Mouse (Mus musculus) gastrocnemius, postnatal 14 days (tissue): Measurements from ENCODE around the gene Dnmbp. TPM values are rescaled to one million over a fixed set of nuclear protein-coding genes. Genes with fewer than 3 reads are reported as not detected.
A peak's percentile ranks its signal among the peaks of the same experiment; 100 is the strongest.

ENCODE experiments used
- DNase-seq: peaks from one replicate; pipeline ENCODE4 v3.0.0; 2021; ENCODE audit warnings: mixed read lengths
- intact Hi-C: fragments of 180-260 bp; cut with DNase I; formaldehyde crosslinking; loops from one replicate; pipeline ENCODE4 v1.15.1; 2025; ENCODE audit warnings: low total_unique reads
- long read RNA-seq, 2 experiments: library from polyadenylated mRNA; stranded (forward); transcript quantifications; one replicate each; pipeline ENCODE4 v2.0.0; 2021
- total RNA-seq, 2 experiments: library from RNA; stranded (reverse); gene quantifications; 2 replicates each; pipeline ENCODE4 v1.2.3; 2021

The Dnmbp gene
- total RNA-seq = 10 to 100 TPM in 1 of 2 experiments, 1 to 10 TPM in 1; 8.4 to 11.8 TPM
- long read RNA-seq, experiment 1, partial matches to known transcripts = 2 of 2 reads
- long read RNA-seq, experiment 1, other reads (novel, unspliced or antisense) = 0 of 2 reads
- long read RNA-seq, experiment 2, partial matches to known transcripts = 1 of 1 reads
- long read RNA-seq, experiment 2, other reads (novel, unspliced or antisense) = 0 of 1 reads

DNA sequence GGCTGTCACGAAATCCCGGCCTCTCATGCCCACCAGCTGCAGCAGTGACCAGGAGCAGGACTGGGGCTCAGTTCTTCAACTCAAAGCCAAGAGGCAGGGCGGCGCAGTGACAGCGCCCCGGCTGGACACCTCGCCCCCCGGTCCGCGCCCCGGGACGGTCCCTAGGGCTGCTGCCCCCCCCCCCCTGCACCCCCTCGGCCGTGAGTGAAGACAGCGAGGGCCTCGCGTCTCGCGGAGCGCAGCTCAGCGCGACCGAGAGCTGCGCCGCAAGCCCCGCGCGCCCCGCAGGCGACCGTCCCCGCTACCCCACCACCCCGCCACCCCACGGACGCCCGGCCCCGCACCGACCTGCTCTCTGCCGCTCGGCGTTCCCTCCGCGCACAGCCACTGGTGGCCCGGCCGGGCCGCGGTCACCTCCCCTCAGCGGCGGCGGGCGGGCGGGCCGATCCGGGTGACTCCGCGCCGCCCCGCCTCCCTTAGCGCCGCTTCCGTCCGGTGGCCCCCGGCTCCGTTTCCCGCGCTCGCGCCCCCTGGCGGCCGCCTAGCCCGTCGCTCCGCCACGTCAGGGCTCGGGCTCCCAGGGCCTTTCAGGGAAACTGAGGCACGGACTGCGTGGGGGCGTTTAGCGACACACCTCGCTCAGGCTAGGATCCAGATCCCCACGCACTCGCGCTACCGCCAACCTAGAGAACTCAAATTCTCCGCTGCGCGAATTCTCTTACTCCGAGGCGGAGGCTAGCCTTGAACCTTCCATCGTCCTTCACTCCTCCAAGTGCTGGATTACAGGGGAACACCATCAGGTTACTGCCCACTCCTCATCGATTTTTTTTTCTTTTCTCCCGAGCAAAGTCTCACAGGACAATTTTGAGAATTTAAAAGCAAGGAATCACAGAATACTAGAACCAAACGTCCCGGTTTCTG is at the start of gene Dnmbp:
Gene Dnmbp, minus strand, starts transcription at position 423 of the 921 bp plus-strand sequence.
- DNase-seq = peak; percentile 91
- intact Hi-C loops = loop anchor here (5.0 kb wide), 1 partner anchor 108 kb away; no protein-coding TSS in a partner anchor

DNA sequence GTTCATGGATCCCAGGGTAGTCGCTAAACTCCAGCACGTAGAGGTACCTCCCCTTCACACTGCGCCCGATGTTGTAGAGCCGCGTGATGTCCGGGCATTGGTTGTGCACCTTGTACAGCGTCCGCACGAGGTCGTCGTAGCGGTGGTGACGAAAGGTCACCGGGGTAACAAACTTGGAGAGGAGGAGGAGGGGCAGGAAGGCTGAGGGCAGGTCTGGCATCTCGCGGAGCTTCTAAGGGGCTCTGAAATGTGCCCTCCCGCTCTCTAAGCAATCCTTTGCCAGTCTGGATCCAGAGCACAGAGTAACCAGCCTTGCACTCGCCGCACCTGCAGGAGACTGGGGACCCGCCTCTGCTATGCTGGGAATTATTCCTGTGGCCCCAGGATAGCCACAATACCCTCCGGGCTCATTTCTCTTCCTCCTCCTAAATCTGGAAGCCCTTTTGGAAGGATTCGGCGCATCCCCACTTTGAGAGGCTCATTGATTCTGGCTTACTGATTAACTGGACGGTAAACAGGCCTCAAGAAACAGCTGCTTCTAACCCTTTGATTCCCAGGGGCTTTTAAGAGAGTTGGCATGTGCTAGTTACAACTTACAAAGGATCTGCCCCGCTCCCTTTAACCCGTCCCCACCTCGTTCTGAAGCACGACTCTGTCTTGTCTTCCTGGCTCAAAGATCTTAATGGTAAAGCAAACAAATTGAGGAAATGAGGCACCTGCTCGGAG is 46.2 kb upstream of the Dnmbp start, which contains the start of gene Cpn1:
Gene Cpn1, minus strand, starts transcription at position 488 of the 726 bp plus-strand sequence.
- intact Hi-C loops = no loop called here
- DNase-seq = no peak

DNA sequence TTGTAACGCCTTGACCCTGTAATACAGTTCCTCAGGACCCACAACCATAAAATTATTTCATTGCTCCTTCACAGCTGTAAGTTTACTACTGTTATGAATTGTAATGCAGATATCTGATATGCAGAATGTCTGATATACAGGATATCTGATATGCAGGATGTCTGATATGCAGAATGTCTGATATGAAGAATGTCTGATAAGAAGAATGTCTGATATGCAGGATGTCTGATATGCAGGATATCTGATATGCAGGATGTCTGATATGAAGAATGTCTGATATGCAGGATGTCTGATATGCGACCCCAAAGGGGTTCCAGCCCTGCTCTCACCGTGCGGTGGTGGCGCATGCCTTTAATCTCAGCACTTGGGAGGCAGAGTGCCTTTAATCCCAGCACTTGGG is 42.0 kb upstream of the Dnmbp start:
- no peak for DNase-seq
- intact Hi-C loops = no loop called here

DNA sequence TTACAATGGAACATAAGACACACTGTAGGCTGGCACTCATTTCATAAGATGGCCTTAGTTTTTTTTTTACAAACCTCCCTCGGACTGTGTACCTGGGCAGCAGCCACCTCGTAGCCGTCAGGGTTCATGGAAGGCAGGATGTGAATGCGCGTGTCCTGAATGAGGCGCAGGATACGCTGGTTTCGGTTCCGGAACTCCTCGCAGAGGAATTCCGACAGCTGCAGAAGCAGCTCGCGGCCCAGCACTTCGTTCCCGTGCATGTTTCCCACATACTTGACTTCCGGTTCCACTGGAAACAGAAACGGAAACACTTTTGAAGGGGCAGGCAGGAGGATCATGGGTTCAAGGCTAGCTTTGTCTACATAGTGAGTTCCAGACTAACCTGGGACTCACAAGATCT is 40.7 kb upstream of the Dnmbp start:
- no peak for DNase-seq

DNA sequence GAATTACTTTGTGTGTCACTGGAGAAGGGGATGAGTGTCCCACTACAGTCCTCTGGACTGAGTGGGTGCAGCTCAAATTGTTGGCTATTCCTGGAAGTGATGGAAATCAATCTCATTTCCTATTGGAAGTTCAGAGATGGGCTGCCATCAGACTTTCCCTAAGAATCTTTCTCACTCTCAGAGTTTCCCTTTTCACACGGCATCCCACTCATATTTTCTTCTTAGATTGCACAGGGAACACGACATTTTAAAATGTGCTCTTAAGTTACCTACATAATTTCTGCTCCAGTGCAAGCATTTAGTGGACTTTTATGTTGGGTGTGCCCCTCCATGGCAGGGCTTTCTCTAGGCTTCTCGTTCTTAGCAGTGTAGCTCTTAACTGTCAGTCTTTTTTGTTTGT is 37.8 kb upstream of the Dnmbp start:
- no peak for DNase-seq
- intact Hi-C loops = no loop called here

More for the DNA sequence above, 40.7 kb upstream of the Dnmbp start:
- intact Hi-C loops = no loop called here

DNA sequence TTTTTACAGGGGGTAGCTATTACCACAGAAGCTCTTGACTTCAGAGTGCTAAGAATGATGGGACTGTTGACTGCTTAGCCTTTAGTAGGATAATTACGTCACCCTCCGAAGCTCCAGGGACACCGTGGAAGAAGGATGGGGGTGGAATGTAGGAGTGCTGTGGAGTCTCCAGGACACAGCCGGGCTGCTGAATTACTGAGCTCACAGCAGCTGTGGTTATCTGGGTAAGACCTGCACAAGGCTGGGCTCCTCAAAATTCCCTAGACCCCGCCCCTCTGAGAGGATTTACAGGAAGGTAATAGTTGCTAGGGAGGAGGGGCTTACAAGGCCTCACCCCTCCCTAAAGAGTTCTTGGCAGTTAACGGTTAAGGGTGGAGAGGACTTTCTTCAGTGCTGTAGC is 36.7 kb upstream of the Dnmbp start:
- DNase-seq = no peak

DNA sequence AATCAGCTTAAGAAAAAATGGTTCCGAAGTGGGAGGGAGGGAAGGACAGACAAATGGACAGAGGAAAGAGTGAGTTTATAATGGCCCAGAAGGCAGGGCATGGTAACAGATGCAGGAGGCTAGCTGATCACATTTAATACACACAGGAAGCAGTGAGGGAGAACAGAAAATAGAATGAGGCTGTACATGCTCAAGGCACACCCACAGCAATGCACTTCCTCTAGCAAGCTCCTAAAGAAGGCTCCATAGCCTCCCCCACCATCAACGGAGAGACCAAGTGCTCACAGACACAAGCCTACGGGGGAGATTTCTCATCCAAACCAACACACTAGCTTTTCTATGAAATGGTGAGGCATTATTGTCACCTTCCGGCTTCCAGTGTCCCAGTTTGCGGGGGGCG is 34.2 kb upstream of the Dnmbp start:
- no peak for DNase-seq
- intact Hi-C loops = no loop called here

More for the DNA sequence above, 36.7 kb upstream of the Dnmbp start:
- intact Hi-C loops = no loop called here

DNA sequence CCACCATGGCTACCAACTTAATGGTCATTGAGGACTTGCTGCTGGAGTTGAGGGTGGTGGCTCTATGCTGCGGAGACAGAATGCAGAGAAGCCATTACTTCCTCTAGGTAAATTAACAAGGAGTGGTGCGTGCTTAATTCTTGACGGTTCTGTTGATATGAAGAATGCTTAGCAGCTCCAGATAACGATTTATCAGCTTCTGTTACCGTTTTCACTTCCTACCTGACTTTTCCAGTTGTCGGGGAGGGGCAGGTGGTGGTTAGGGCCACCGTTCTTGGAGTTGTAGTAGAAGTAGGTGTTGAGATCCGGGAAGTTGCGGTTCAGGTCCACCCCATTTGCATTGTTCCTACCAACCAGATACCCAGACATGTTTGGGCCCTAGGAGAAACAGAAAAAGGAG is 33.7 kb upstream of the Dnmbp start:
- DNase-seq = no peak
- intact Hi-C loops = no loop called here

DNA sequence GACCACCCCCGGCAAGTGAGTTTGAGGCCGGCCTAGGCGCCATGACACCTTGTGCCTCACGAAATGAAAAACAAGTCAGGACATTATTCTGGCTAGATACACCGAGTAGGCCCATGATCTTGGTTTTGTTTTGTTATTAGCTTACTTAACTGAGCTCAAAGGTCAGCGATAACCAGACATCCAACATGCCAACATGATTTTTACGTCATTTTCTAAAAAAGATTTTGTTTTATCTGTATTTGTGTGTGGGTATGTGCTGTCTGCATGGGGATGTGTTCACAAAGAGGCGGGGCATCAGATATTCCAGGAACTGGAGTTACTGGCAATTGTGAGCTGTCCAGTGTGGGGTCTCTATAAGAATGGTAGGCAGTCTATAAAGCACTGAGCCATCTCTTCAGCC is 32.1 kb upstream of the Dnmbp start:
- no peak for DNase-seq
- intact Hi-C loops = no loop called here

DNA sequence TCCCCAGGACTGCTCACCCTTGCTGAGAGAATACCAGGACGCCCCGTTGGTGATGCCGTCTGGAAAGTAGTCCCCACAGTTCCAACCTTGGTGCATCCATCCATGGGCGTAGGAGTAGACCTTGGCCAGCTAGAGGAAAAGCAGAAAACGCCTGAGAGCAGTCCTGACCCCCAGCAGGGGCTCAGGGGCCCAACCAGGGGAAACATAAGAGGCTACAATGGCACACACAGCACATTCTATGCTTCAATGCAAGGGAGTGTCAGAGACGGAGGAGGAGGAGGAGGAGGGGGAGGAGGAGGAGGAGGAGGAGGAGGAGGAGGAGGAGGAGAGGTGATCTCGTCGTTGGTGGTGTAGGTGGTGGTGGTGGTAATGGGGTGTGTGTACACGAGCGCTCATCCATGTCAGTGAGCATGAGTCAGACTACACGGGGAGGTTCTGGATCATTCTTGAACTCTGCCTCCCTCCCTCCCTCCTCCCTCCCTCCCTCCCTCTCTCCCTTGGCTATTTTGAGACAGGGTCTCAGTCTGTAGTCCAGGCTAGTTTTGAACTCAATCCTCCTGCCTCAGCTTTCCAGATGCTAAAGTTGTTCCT is 28.5 kb upstream of the Dnmbp start:
- DNase-seq = no peak
- intact Hi-C loops = no loop called here

DNA sequence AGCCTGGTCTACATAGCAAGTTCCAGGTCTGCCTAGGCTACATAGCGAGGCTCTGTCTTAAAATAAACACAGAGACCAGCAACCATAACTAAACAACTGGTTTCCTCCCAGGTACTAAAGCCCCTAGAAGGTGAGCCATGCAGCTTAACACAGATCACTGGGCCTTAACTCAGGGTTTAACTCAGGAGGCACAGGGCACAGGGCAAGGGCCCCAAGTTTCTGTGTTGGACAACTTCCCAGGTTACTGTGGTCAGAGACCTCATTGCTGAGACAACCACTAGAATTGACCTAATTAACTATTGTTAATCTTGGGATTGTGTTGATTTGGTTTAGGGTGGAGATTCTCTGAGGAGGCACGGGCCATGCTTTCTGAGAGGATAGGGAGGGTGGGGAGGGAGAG is 26.5 kb upstream of the Dnmbp start:
- DNase-seq = no peak
- intact Hi-C loops = no loop called here

DNA sequence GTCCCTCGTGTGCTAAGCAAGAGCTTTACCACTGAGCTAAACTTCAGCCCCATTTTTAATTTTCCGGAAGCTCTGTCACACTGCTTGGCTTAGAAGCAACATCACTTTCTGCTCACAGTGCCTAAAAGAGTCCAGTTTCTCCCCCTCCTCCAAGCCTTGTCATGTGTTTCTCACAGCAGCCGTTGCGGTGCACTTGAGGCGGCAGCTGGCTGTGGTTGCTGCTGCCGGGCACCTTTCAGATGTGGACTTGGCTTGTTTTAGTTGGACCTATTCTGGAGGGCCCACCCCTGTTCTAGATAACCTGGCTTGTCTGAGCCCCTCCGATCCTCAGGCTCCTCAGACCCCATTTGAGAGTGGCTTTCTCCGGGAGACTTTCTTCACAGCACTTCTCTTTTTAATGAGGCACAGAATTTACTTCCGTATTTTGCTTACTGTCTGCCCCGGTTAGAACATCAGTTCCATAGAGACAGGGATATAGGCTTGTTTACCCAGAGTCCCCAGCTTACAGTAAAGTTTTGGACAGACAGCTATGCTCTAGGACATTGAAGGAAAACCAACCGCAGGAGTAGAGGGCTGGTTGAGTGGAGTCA is 25.6 kb upstream of the Dnmbp start:
- intact Hi-C loops = no loop called here
- no peak for DNase-seq

DNA sequence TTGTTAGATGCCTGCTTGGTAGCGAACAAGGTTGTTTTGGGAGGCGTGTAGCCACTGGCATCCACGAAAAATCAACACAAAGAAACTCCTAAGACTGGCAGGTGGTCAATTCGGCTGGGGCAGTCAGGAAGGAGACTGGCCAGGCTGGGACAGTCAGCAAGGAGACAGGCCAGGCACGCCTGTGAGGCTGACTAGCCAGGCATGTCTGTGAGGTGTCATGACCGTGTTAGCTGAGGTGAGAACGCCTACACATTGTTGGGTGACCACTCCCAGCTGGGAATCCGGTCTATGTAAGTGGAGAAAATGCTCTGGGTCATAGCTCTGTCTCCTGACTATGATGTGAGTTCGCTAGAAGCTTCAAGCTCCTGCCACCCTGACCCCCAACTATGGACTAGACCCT is 22.8 kb upstream of the Dnmbp start:
- no peak for DNase-seq
- intact Hi-C loops = no loop called here

DNA sequence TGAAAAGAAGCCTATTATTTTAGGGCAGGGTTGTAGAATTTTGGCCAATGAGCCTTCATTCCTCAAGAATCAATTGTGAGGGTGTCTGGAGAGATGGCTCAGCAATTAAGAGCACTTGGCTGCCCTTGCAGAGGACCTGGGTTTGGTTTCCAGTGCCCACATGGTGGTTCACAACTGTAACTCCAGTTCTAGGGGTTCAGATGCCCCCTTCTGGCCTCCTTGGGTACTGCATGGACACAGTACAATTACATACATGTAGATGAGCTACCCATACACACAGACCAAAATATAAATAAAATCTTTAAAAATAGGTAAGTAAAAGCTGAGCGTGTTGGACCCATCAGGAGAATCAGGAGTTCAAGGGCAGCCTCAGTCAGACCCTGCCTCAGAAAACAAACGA is 21.2 kb upstream of the Dnmbp start:
- intact Hi-C loops = no loop called here

DNA sequence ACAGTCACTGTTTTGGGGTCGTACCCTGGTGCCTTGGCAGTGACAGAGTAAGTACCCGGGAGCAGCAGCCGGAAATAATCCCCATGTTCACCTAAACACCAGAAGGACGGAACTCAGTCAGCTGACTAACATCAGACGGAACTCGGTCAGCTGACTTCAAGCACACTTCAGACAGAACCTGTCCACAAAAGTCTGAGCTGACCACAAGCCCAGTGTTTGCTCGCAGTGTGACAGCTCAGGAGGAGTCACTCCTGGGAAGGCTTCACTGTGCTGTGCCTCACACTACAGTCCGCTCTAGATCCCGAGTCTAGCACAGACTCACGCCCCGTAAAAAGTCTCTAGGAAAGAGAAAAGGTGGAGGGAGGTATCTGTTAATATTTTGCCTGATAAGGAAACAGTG is 20.0 kb upstream of the Dnmbp start:
- intact Hi-C loops = no loop called here
- no peak for DNase-seq

More for the DNA sequence above, 21.2 kb upstream of the Dnmbp start:
- DNase-seq = no peak

DNA sequence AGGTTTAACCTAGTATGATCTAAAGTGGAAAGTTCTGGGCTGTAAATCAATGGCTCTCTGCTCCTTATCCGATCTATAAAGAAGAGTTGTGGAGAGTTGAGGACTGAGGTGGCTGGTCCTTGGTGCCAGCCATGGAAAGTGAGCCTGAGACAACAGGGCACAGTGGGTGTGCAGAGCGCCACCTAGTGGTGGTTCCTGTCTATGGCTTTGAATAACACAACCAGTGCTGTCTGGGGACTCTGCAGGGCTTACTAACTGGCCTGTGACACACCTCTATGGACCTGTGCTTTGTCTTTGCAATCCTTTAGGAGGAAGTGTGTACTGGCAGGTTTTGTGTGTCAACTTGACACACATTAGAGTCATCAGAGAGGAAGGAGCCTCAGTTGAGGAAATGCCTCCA is 19.2 kb upstream of the Dnmbp start:
- intact Hi-C loops = loop anchor here (2.0 kb wide), 1 partner anchor 128 kb away; no protein-coding TSS in a partner anchor

DNA sequence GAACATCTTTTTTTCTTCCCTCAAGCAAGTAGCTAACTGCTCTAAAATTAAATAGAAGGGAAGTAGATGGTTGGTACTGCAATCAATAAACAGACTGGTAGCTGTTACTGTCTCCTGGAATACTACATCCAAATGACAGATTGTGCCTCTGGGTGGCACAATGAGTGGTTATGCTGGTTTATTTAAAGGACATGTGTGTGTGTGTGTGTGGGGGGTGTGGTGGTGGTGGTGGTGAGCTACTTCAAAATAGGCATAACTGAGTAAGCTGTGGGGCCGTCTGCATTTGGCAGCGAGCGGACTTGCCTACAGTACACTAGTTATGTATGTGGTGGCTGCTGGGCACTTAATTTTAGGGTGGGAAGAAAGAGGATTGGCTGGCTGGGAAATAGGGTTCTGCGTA is 17.9 kb upstream of the Dnmbp start:
- no peak for DNase-seq
- intact Hi-C loops = loop anchor here (2.0 kb wide), 1 partner anchor 127 kb away; no protein-coding TSS in a partner anchor

More for the DNA sequence above, 19.2 kb upstream of the Dnmbp start:
- DNase-seq = peak; percentile 64

DNA sequence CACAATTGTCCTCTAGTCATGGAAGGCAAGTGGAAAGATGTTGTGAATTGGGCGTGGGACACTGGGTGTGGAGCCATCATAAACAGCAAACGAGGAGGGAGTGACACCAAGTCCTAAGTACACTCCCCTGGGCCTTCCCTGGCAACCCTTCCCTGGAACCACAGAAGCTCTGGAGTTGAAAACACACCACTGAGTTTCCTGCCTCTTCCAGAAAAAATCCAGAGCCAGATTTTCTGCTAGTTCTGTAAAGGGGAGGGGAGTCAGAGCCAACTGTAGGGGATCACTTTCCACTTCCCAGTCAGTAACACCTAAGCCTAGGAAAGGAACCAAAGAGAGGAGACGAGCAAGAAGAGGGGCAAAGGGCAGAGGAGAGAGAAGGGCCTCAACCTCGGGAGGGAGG is 17.4 kb upstream of the Dnmbp start:
- intact Hi-C loops = no loop called here
- peak; percentile 31 for DNase-seq

DNA sequence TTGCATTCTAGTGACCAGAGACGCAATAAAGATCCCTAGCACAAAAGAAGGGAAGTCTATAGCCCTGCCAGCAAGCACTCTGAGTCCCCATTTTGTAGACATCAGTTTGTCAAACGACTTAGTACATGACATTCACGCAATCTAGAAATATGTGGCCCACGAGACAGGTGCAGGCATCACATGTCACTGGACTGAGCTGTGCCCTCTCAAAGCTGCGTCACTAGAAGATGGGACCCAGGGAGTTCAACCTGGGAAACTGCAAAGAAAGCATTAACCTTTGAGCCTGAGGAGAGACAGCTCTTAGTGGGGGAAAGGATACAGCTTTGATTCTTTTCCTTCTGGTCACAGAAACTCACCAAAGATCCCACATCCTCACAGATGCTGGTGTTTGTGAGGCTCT is 15.3 kb upstream of the Dnmbp start:
- intact Hi-C loops = no loop called here
- DNase-seq = no peak
